Mouse (Mus musculus): Measurements from ENCODE around the gene Gipr.

The Gipr gene

DNA sequence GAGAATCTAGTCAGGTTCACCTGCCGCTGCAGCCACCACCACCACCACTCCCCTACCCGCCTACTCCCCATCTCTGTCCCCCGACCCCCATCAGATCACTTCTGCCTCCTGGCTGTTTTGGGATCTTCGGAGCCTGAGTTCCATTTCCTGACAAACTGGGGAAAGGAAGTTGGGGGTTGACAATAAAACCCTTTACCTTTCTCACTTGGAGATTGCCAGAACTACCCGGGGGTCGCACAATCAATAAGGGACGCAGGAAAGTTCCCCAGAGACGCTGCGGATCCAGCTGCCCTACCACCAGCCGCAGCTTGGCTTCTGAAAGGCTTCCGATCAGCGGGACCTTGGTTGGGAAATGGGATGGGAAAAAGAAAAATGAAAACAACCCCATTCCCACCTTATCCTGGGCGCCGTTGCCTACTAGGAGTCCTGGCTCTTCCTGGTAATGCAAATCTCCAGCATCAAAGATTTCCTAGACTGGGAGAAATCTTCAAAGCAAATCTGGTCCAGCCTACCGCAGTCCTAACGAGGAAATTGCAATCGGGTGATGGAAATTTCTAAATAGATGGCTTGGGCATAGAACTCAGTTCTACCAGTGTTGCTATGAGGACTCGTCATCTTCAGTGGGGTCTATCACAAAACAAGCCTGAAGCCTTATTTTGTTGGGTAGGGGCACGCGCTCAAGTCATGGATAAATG, 17.6 kb downstream of the Gipr start:
- peak in 1 of 2 experiments; percentile 31 for DNase-seq

GRCm38 (mm10) chr7:19147497-19148045, 18.4 kb downstream of the Gipr start:
- DNase-seq, result no peak

DNA sequence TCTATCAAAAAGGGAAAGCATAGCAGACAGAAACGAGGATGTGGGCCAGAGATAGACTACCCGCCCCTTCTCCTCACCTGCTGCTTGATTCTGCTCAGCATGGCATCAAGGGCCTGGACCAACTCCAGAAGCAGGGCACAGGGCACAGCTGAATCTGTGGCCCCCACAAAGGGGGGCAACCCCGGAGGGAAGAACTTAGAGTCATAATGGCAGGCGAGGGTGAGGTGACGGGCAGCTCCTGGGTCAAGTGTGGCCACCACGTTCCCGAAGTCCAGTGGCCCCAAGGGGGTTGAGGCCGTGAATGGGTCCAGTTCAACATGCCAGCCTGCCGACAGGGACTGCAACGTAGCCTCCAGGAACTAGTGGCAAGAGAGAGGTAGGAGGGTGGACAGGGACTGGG, 19.1 kb downstream of the Gipr start:
- no peak for DNase-seq

- peak; percentile 44 to 73 for DNase-seq
Observed at GRCm38 (mm10) chr7:19137380-19137779, 28.5 kb downstream of the Gipr start.

GRCm38 (mm10) chr7:19136673-19137334, 29.1 kb downstream of the Gipr start:
- DNase-seq, result no peak

DNA sequence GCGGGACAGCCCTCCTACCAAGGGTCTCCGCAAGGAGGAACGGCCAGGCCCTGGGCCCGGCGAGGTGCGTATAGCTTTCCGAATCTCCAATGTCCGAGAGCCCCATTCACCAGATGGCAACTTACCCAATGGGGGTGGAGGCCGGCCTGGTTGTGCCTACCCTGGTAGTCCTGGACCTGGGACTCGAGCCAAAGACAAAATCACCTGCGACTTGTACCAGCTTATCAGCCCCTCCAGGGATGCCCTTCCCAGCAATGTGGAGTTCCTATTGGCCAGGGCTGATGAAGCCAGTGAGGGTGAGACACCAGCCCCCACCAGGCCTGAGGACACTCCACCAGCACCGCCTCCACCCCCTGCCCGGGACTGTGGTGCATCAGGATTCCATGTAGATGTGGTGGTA, 29.8 kb downstream of the Gipr start:
- peak in 1 of 2 experiments; percentile 33 for DNase-seq

GRCm38 (mm10) chr7:19131324-19131848, 34.5 kb downstream of the Gipr start:
- peak; percentile 97 to 98 for DNase-seq

GRCm38 (mm10) chr7:19130657-19131056, 35.3 kb downstream of the Gipr start:
- peak in 1 of 2 experiments; percentile 55 for DNase-seq

GRCm38 (mm10) chr7:19129396-19129795, 36.5 kb downstream of the Gipr start:
- no peak for DNase-seq

- no peak for DNase-seq
Observed at GRCm38 (mm10) chr7:19127744-19128143, 38.2 kb downstream of the Gipr start.

DNA sequence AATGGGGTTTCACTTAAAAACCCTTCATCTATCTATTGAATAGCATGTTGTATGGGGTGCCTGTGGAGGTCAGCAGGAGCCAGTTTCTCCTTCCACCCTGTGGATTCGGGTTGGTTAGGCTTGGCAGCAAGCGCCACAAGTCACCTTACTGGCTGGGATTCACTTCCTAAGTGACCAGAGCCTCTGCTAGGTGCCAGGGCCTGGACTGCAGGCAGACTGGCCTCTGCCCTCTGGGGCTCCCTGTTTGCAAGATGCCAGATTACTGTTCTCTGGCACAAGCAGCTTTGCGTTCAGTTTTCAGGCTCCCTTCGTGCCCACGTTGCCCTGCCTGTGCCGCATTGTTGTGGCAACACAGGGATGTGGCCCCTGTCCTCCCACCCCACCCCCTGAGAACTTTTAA, 41.2 kb downstream of the Gipr start:
- no peak for DNase-seq

DNA sequence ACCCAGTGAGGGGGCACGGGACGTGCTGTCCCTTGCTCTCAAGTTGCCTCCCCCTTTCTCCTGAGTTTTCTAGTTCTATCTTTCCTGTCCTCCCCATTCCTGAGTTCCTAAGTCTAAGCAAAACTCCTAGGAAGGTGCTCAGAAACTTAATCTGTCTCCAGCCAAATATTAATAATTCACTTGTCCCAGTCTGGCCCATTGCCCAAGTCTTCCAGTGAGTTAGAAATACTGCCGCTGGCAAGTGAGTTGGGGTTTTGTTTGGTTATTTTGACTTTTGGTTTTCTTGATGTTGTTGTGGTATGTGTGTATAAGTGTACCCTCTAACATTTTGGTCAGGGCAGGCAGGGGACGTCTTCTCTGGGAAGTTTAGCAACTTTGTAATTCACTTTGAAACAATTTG, 44.2 kb downstream of the Gipr start:
- no peak for DNase-seq

DNA sequence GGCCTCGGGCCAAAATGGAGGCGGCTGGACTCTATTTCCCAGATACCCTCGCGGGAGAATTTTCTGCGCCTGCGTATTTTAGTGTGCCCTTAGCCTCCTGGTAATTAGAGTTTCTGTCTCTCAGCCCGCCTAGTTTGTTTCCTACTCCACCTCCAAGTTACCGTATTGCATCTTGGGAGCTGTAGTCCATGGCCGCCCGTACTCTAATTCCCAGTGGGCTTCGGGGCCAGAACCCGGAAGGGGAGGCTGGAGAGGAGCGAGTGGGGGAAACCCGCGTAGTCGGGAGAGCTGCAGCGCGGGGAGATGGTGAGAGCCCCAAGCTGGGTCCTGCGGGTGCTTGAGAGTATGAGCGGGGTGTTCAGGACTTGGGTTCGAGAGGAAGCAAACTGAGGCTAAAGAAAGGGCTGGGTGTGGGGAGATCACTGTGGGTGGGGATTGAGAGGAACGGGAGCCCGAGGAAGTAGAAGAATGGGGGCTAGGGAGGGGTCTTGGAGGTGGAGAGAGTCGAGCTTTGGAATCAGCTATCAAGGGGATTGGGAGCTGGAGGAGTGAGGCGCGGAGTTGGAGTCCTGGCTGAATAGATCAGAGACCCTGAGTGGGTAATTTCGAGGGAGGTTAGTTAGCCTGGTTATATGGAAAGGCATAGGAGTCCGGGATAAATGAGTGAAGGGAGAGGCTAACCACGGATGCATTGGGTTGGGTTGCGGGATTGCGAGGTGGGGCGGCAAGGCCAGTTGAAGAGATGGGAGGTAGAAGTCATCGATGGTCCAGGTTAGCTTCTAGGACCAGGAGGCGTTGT, 46.1 kb downstream of the Gipr start, which contains the start of gene Fbxo46:
Gene Fbxo46 (plus strand): TSS at position 229 of the 799 bp plus-strand sequence.
- peak; percentile 93 to 94 for DNase-seq

DNA sequence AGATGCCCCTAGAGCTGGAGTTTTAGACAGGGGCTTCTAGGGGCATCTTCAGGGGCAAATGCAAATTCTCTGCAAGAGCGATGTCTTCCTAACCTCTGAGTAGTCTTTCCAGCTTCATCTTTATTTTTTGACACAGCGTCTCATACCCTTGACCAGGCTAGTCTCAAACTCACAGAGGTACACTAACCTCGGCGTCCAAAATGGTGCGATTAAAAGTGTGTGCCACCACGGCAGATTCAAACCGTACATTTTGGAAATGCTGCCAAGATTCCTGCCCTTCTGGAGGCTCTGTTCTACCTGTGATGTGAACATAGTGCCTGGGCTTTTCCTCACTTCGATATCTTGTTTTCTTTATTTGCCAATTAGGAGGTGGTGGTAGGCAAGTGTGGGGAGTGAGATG, 46.8 kb downstream of the Gipr start:
- no peak for DNase-seq

- peak; percentile 78 to 88 for DNase-seq
Observed at GRCm38 (mm10) chr7:19118028-19118771, 47.7 kb downstream of the Gipr start, which contains the start of gene Gm4969. TSS of gene Gm4969 (minus strand) at chr7:19118368.

DNA sequence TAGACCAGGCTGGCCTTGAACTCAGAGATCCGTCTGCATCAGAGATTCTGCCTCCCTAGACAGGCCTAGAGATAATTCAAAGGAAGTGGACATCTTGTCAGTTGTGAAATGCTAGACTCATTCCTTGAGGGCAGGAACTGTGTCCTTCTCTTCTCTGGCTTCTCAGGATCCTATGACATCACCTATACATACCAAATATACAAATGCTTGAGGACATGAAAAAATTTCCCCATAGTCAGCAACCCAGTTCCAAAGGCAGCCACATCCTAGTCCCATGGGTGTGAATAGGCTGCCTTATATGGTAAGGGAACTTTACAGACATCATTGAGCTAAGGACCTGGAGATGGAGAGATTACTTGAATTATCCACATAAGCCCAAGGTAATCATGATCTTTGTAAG, 56.4 kb downstream of the Gipr start:
- no peak for DNase-seq

DNA sequence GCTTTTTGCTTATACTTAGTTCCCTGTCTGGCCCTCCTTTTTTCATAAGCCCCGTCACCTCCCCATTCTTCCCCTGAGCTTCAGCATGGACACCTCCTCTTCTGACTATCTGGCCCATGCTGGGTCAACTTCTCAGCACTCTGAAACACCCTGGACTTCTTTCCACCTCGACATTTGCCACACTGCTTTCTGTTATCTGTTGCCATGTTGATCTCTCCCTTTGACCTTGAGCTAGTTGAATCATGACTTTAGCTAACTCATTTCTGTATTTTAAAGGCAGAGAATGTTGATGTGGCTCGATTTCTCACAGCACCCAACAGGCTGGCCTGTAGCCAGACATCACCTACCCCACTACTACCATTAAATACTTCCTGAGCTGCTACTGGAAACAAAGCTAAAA, 58.5 kb downstream of the Gipr start:
- DNase-seq, result no peak

Data from cerebellum, postnatal 14 days (tissue).